Mouse (Mus musculus) lung, embryonic 15.5 days (tissue): Measurements from ENCODE around the gene Lrch1. TPM values are rescaled to one million over a fixed set of nuclear protein-coding genes. Genes with fewer than 3 reads are reported as not detected.

Experiments
- ATAC-seq: fragments of 200-750 bp; cut with Nextera tagmentation; 2 replicates; pipeline ENCODE4 v1.8.0; 2017; ENCODE audit warnings: moderate number of reproducible peaks, borderline replicate concordance; ENCODE audit not compliant: low FRiP score, low TSS enrichment; ENCODE audit errors: extremely low read depth
- H3K27ac ChIP-seq: fragments of 300-500 bp; sonication (generic); 2 replicates; pipeline ENCODE4 v1.5.1; 2015; ENCODE audit warnings: moderate library complexity, mild to moderate bottlenecking, inconsistent platforms
- H3K27me3 ChIP-seq: fragments of 300-500 bp; sonication (generic); 2 replicates; pipeline ENCODE4 v1.6.1; 2015; ENCODE audit warnings: inconsistent platforms
- H3K36me3 ChIP-seq: fragments of 300-500 bp; sonication (generic); 2 replicates; pipeline ENCODE4 v1.6.1; 2015; ENCODE audit warnings: inconsistent platforms
- H3K4me1 ChIP-seq: fragments of 300-500 bp; sonication (generic); 2 replicates; pipeline ENCODE4 v1.6.1; 2015; ENCODE audit warnings: inconsistent platforms
- H3K4me2 ChIP-seq: fragments of 300-500 bp; sonication (generic); 2 replicates; pipeline ENCODE4 v1.6.1; 2015; ENCODE audit warnings: inconsistent platforms, mild to moderate bottlenecking, moderate library complexity
- H3K4me3 ChIP-seq: fragments of 300-500 bp; sonication (generic); 2 replicates; pipeline ENCODE4 v1.5.1; 2015; ENCODE audit warnings: mild to moderate bottlenecking, inconsistent platforms
- H3K9ac ChIP-seq: fragments of 300-500 bp; sonication (generic); 2 replicates; pipeline ENCODE4 v1.6.1; 2015; ENCODE audit warnings: inconsistent platforms
- H3K9me3 ChIP-seq: fragments of 300-500 bp; sonication (generic); 2 replicates; pipeline ENCODE4 v1.6.1; 2016; ENCODE audit warnings: inconsistent platforms
- WGBS: fragments of 180-500 bp; shearing (Covaris S2); methylation state at CpG from one replicate; pipeline ENCODE4 v1.1.7; 2015; 5-methylcytosine and 5-hydroxymethylcytosine counted together
- polyA plus RNA-seq: library from polyadenylated mRNA; unstranded; fragments of >200 nt; fragmentation: Nextera tagmentation; extraction: Ambion mirVana; gene quantifications from 2 replicates; pipeline ENCODE4 v1.2.1, GENCODE M21; 2015

Lrch1 gene
- polyA plus RNA-seq, 1 experiment from 2014 or later: 19.9 TPM

- Histone ChIP-seq H3K4me3 (no peak overlapping the region), H3K36me3 (no peaks in the 10 kb centered on the region), H3K4me1 (peaks cover 13% of the 10 kb centered on the region; the same call in 1 of the 2 replicates), H3K9ac (no peak overlapping the region), H3K9me3 (no peaks in the 10 kb centered on the region), H3K27me3 (no peaks in the 10 kb centered on the region), H3K27ac (peak overlapping the region; percentile 55), H3K4me2 (no peak overlapping the region)
- no peak for ATAC-seq
- WGBS: 48% methylated on average over 10 of the region's 10 CpGs
Observed at GRCm38 (mm10) chr14:74974136-74974651, 26.5 kb upstream of the Lrch1 start.

- H3K27me3 ChIP-seq: no peaks in the 10 kb centered on the region
- no peak for ATAC-seq
- no peaks in the 10 kb centered on the region for H3K9me3 ChIP-seq
- 74% methylated on average over 5 of the region's 5 CpGs for WGBS
- H3K9ac ChIP-seq: no peak overlapping the region
- H3K4me3 ChIP-seq: no peak overlapping the region
- H3K4me2 ChIP-seq: no peak overlapping the region
- H3K27ac ChIP-seq: no peak overlapping the region
- H3K36me3 ChIP-seq: no peaks in the 10 kb centered on the region
- peaks cover 13% of the 10 kb centered on the region; the same call in 1 of the 2 replicates for H3K4me1 ChIP-seq
Observed at GRCm38 (mm10) chr14:74972687-74973086, 25.0 kb upstream of the Lrch1 start.

GRCm38 (mm10) chr14:74972216-74972615, 24.5 kb upstream of the Lrch1 start:
- Histone ChIP-seq H3K27ac (no peak overlapping the region), H3K4me2 (no peak overlapping the region), H3K4me1 (peaks cover 13% of the 10 kb centered on the region; the same call in 1 of the 2 replicates), H3K27me3 (no peaks in the 10 kb centered on the region), H3K9ac (no peak overlapping the region), H3K36me3 (no peaks in the 10 kb centered on the region), H3K9me3 (no peaks in the 10 kb centered on the region), H3K4me3 (no peak overlapping the region)
- WGBS: 17% methylated on average over 3 of the region's 3 CpGs
- ATAC-seq: no peak

GRCm38 (mm10) chr14:74963402-74963764, 15.7 kb upstream of the Lrch1 start:
- Histone ChIP-seq H3K27me3 (no peaks in the 10 kb centered on the region), H3K4me2 (no peak overlapping the region), H3K9me3 (no peaks in the 10 kb centered on the region), H3K27ac (no peak overlapping the region), H3K9ac (no peak overlapping the region), H3K4me1 (no peaks in the 10 kb centered on the region), H3K4me3 (no peak overlapping the region), H3K36me3 (no peaks in the 10 kb centered on the region)
- ATAC-seq: no peak
- 71% methylated on average over 3 of the region's 3 CpGs for WGBS

- no peaks in the 10 kb centered on the region for H3K36me3 ChIP-seq
- no peak overlapping the region for H3K9ac ChIP-seq
- no peak for ATAC-seq
- H3K4me3 ChIP-seq: no peak overlapping the region
- no peak overlapping the region for H3K27ac ChIP-seq
- H3K4me2 ChIP-seq: no peak overlapping the region
- 63% methylated on average over 8 of the region's 8 CpGs for WGBS
- no peaks in the 10 kb centered on the region for H3K4me1 ChIP-seq
- H3K27me3 ChIP-seq: no peaks in the 10 kb centered on the region
- no peaks in the 10 kb centered on the region for H3K9me3 ChIP-seq
Observed at GRCm38 (mm10) chr14:74962713-74963401, 15.2 kb upstream of the Lrch1 start.

GRCm38 (mm10) chr14:74960568-74960967, 12.9 kb upstream of the Lrch1 start:
- ATAC-seq: no peak
- H3K27ac ChIP-seq: no peak overlapping the region

GRCm38 (mm10) chr14:74956702-74957101, 9.0 kb upstream of the Lrch1 start:
- Histone ChIP-seq H3K27me3 (no peaks in the 10 kb centered on the region), H3K4me1 (peaks cover 6% of the 10 kb centered on the region; the same call in 1 of the 2 replicates), H3K4me2 (no peak overlapping the region), H3K9ac (no peak overlapping the region), H3K27ac (no peak overlapping the region), H3K9me3 (no peaks in the 10 kb centered on the region), H3K36me3 (no peaks in the 10 kb centered on the region), H3K4me3 (no peak overlapping the region)
- ATAC-seq: no peak
- WGBS: 12% methylated on average over 2 of the region's 2 CpGs

More at GRCm38 (mm10) chr14:74960568-74960967, 12.9 kb upstream of the Lrch1 start:
- H3K9me3 ChIP-seq: no peaks in the 10 kb centered on the region
- no peaks in the 10 kb centered on the region for H3K4me1 ChIP-seq
- H3K36me3 ChIP-seq: no peaks in the 10 kb centered on the region
- H3K27me3 ChIP-seq: no peaks in the 10 kb centered on the region
- H3K4me3 ChIP-seq: no peak overlapping the region
- H3K4me2 ChIP-seq: no peak overlapping the region
- WGBS: 62% methylated on average over 5 of the region's 5 CpGs
- no peak overlapping the region for H3K9ac ChIP-seq

GRCm38 (mm10) chr14:74956234-74956633, 8.6 kb upstream of the Lrch1 start:
- no peaks in the 10 kb centered on the region for H3K27me3 ChIP-seq
- no peaks in the 10 kb centered on the region for H3K36me3 ChIP-seq
- no peaks in the 10 kb centered on the region for H3K9me3 ChIP-seq
- ATAC-seq: no peak
- H3K4me1 ChIP-seq: peaks cover 6% of the 10 kb centered on the region; the same call in 1 of the 2 replicates
- H3K4me3 ChIP-seq: no peak overlapping the region
- no peak overlapping the region for H3K9ac ChIP-seq
- WGBS: 59% methylated on average over 1 of the region's 1 CpGs
- H3K4me2 ChIP-seq: no peak overlapping the region
- no peak overlapping the region for H3K27ac ChIP-seq

GRCm38 (mm10) chr14:74948426-74949240, 957 bp upstream of the Lrch1 start:
- Histone ChIP-seq H3K27ac (peak overlapping the region; percentile 95), H3K4me2 (peak overlapping the region; percentile 71), H3K9ac (peak overlapping the region; percentile 93), H3K9me3 (no peaks in the 10 kb centered on the region), H3K4me1 (peaks cover 34% of the 10 kb centered on the region), H3K4me3 (peak overlapping the region; percentile 92; the same call in 1 of the 2 replicates), H3K36me3 (no peaks in the 10 kb centered on the region), H3K27me3 (no peaks in the 10 kb centered on the region)
- WGBS: 36% methylated on average over 14 of the region's 14 CpGs
- ATAC-seq: no peak

GRCm38 (mm10) chr14:74948014-74948396, 329 bp upstream of the Lrch1 start:
- Histone ChIP-seq H3K27me3 (no peaks in the 10 kb centered on the region), H3K9ac (peak overlapping the region; percentile 93), H3K27ac (peak overlapping the region; percentile 95), H3K4me2 (peak overlapping the region; percentile 71), H3K36me3 (no peaks in the 10 kb centered on the region), H3K9me3 (no peaks in the 10 kb centered on the region), H3K4me3 (peak overlapping the region; percentile 92), H3K4me1 (peaks cover 29% of the 10 kb centered on the region)
- WGBS: 21% methylated on average over 13 of the region's 13 CpGs
- no peak for ATAC-seq

GRCm38 (mm10) chr14:74946751-74947375, 813 bp downstream of the Lrch1 start:
- H3K27ac ChIP-seq: peak overlapping the region; percentile 95
- peak overlapping the region; percentile 92 for H3K4me3 ChIP-seq
- H3K4me2 ChIP-seq: peak overlapping the region; percentile 71
- H3K9ac ChIP-seq: peak overlapping the region; percentile 93
- ATAC-seq: peak; percentile 60
- peaks cover 29% of the 10 kb centered on the region for H3K4me1 ChIP-seq
- no peaks in the 10 kb centered on the region for H3K9me3 ChIP-seq
- no peaks in the 10 kb centered on the region for H3K27me3 ChIP-seq
- no peaks in the 10 kb centered on the region for H3K36me3 ChIP-seq
- WGBS: under 1% methylated on average over 56 of the region's 56 CpGs
